Mouse (Mus musculus) gonadal fat pad, adult 2 months (tissue): ENCODE data around the gene Prps2. TPM values are rescaled to one million over a fixed set of nuclear protein-coding genes. Genes with fewer than 3 reads are reported as not detected.
A peak's percentile ranks its signal among the peaks of the same experiment; 100 is the strongest.
"Not testable (repeated sequence)": the region's sequence is repeated elsewhere in the genome, so short reads cannot be mapped to it uniquely, and the experiment has no call there.

ENCODE experiments used
- DNase-seq: peaks from one replicate; pipeline ENCODE4 v3.0.0-alpha.2; 2012; ENCODE audit warnings: low read depth
- polyA plus RNA-seq: library from polyadenylated mRNA; depleted of rRNA; stranded (reverse); fragments of >200 nt; gene quantifications from 2 replicates; pipeline ENCODE4 v1.2.3, GENCODE M21; 2012; rRNA removed

Gene Prps2
- polyA plus RNA-seq, result 37.1 and 43.8 TPM in 2 replicates

GRCm38 (mm10) chrX:167382047-167382853, at the start of gene Prps2:
Gene Prps2 (minus strand): TSS chrX:167382749.
- no peak for DNase-seq

GRCm38 (mm10) chrX:167417654-167418053, 35.1 kb upstream of the Prps2 start:
- DNase-seq, result no peak

- DNase-seq, result no peak
These were observed 12.4 kb upstream of the Prps2 start for GRCm38 (mm10) chrX:167394940-167395339.

GRCm38 (mm10) chrX:167386647-167387046, 4.1 kb upstream of the Prps2 start:
- no peak for DNase-seq

- no peak for DNase-seq
These were observed 271 bp upstream of the Prps2 start for GRCm38 (mm10) chrX:167382854-167383186.

- no peak for DNase-seq
These were observed 934 bp downstream of the Prps2 start for GRCm38 (mm10) chrX:167381583-167382046.

- no peak for DNase-seq
These were observed 2.5 kb downstream of the Prps2 start for GRCm38 (mm10) chrX:167380073-167380472.

GRCm38 (mm10) chrX:167361231-167361630, 21.3 kb downstream of the Prps2 start:
- DNase-seq, result not testable (repeated sequence)

GRCm38 (mm10) chrX:167359704-167360103, 22.8 kb downstream of the Prps2 start:
- no peak for DNase-seq

GRCm38 (mm10) chrX:167357415-167357814, 25.1 kb downstream of the Prps2 start:
- DNase-seq, result no peak

GRCm38 (mm10) chrX:167355965-167356364, 26.6 kb downstream of the Prps2 start:
- DNase-seq, result no peak

- no peak for DNase-seq
These were observed 28.9 kb downstream of the Prps2 start for GRCm38 (mm10) chrX:167353617-167354016.

GRCm38 (mm10) chrX:167346440-167346839, 36.1 kb downstream of the Prps2 start:
- no peak for DNase-seq

- DNase-seq, result no peak
These were observed 38.2 kb downstream of the Prps2 start for GRCm38 (mm10) chrX:167344356-167344755.

- no peak for DNase-seq
These were observed 40.7 kb downstream of the Prps2 start for GRCm38 (mm10) chrX:167341811-167342210.

GRCm38 (mm10) chrX:167340190-167340589, 42.4 kb downstream of the Prps2 start:
- no peak for DNase-seq

- no peak for DNase-seq
These were observed 44.6 kb downstream of the Prps2 start for GRCm38 (mm10) chrX:167337990-167338389.

- no peak for DNase-seq
These were observed 48.0 kb downstream of the Prps2 start for GRCm38 (mm10) chrX:167334571-167334970.

- no peak for DNase-seq
These were observed 49.9 kb downstream of the Prps2 start for GRCm38 (mm10) chrX:167332607-167333006.

GRCm38 (mm10) chrX:167330993-167331392, 51.6 kb downstream of the Prps2 start:
- no peak for DNase-seq

- DNase-seq, result no peak
These were observed 52.1 kb downstream of the Prps2 start, which contains the start of gene Tlr7 for GRCm38 (mm10) chrX:167330399-167330798. Gene Tlr7 (minus strand): TSS chrX:167330558.

- DNase-seq, result peak; percentile 10
These were observed 52.9 kb downstream of the Prps2 start for GRCm38 (mm10) chrX:167329620-167330019.

GRCm38 (mm10) chrX:167329098-167329497, 53.5 kb downstream of the Prps2 start:
- DNase-seq, result no peak

GRCm38 (mm10) chrX:167328519-167328918, 54.0 kb downstream of the Prps2 start:
- DNase-seq, result no peak
